Mouse (Mus musculus): ENCODE measurements around the gene Tmem179.

DNA sequence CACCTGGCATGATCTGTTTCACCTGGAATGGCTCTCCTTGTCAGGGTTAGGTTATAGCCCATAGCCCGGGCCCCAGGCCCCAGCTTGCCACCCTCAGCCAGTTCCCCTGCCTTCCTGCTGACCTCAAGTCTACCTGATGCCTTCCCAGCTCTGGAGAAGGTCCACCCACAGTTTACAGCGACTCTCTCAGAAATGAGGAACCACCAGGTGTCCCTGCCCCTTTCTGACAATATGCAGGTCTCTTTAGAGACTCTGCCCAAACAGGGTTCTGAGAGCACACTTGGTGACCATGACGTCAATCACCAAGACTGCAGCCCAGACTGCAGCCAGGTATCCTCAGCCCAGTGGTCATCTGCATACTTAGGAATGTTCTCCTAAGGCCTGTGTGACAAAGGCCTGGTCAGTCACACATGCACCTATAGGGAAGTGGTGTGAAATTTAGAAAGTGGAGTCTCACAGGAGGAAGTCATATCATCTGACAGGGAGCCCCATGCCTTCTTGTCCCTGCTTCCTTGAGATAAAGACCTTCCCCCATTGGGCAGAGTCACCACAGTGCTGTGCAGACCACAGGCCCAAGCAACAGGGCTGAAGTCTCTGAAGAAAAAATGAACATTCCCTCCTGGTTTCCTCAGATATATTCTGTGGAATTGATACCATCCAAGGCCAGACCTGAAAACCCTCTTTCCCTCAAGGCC lies 52.6 kb downstream of the Tmem179 start:
- TF ChIP-seq CTCF (IDR thresholded peaks at IDR 0.05; ENCODE audit: borderline replicate concordance, control insufficient read depth, extremely low read depth, insufficient read depth, low read length, poor library complexity), result no peak
- no peak for TF ChIP-seq POLR2A (IDR thresholded peaks at IDR 0.05; ENCODE audit: control insufficient read depth, extremely low read depth, insufficient read depth, low read length, poor library complexity)
